Mouse (Mus musculus) kidney, postnatal 0 days (tissue): ENCODE measurements around the gene Tsfm. TPM values are rescaled to one million over a fixed set of nuclear protein-coding genes. Genes with fewer than 3 reads are reported as not detected.

Experiments
- ATAC-seq: fragments of 200-750 bp; cut with Nextera tagmentation; replicated peaks from 2 replicates; pipeline ENCODE4 v1.8.0; 2017; ENCODE audit warnings: low read depth, moderate number of reproducible peaks, moderate TSS enrichment, moderate library complexity; ENCODE audit not compliant: low FRiP score
- DNase-seq: peaks from one replicate; pipeline ENCODE4 v3.0.0-alpha.2; 2016; ENCODE audit warnings: low spot score
- H3K27ac ChIP-seq: fragments of 300-500 bp; sonication (generic); 2 replicates; pipeline ENCODE4 v1.5.1; 2014; ENCODE audit warnings: mild to moderate bottlenecking
- H3K27me3 ChIP-seq: fragments of 300-500 bp; sonication (generic); 2 replicates; pipeline ENCODE4 v1.6.1; 2014; ENCODE audit warnings: low read length, mixed read lengths; ENCODE audit not compliant: insufficient read depth
- H3K36me3 ChIP-seq: fragments of 300-500 bp; sonication (generic); 2 replicates; pipeline ENCODE4 v1.6.1; 2014; ENCODE audit warnings: low read length, mixed read lengths; ENCODE audit not compliant: insufficient read depth
- H3K4me1 ChIP-seq: fragments of 300-500 bp; sonication (generic); replicated peaks from 2 replicates; pipeline ENCODE4 v1.6.1; 2014; ENCODE audit warnings: antibody characterized with exemption, low read length, mixed read lengths; ENCODE audit not compliant: insufficient read depth
- H3K4me2 ChIP-seq: fragments of 300-500 bp; sonication (generic); 2 replicates; pipeline ENCODE4 v1.6.1; 2014; ENCODE audit warnings: mild to moderate bottlenecking, low read length, moderate library complexity, mixed read lengths
- H3K4me3 ChIP-seq: fragments of 300-500 bp; sonication (generic); replicated peaks from 2 replicates; pipeline ENCODE4 v1.5.1; 2014; ENCODE audit warnings: low read depth, low read length
- H3K9ac ChIP-seq: fragments of 300-500 bp; sonication (generic); 2 replicates; pipeline ENCODE4 v1.6.1; 2014; ENCODE audit warnings: low read depth, low read length
- H3K9me3 ChIP-seq: fragments of 300-500 bp; sonication (generic); replicated peaks from 2 replicates; pipeline ENCODE4 v1.6.1; 2016; ENCODE audit warnings: low read length, inconsistent platforms, mixed read lengths
- CTCF ChIP-seq: IDR thresholded peaks from 2 replicates; pipeline ENCODE4 v1.5.1; 2016; ENCODE audit warnings: antibody characterized with exemption, low read depth, mild to moderate bottlenecking, moderate library complexity
- WGBS: fragments of 180-500 bp; shearing (Covaris S2); extraction: QIAGEN DNeasy Blood & Tissue Kit; methylation state at CpG from one replicate; pipeline ENCODE4 v1.1.7; 2014; 5-methylcytosine and 5-hydroxymethylcytosine counted together
- polyA plus RNA-seq: library from polyadenylated mRNA; unstranded; fragments of >200 nt; fragmentation: Nextera tagmentation; extraction: Ambion mirVana; gene quantifications from 2 replicates; pipeline ENCODE4 v1.2.1, GENCODE M21; 2015

The Tsfm gene
- polyA plus RNA-seq, 1 experiment from 2014 or later: 97.3 TPM

DNA sequence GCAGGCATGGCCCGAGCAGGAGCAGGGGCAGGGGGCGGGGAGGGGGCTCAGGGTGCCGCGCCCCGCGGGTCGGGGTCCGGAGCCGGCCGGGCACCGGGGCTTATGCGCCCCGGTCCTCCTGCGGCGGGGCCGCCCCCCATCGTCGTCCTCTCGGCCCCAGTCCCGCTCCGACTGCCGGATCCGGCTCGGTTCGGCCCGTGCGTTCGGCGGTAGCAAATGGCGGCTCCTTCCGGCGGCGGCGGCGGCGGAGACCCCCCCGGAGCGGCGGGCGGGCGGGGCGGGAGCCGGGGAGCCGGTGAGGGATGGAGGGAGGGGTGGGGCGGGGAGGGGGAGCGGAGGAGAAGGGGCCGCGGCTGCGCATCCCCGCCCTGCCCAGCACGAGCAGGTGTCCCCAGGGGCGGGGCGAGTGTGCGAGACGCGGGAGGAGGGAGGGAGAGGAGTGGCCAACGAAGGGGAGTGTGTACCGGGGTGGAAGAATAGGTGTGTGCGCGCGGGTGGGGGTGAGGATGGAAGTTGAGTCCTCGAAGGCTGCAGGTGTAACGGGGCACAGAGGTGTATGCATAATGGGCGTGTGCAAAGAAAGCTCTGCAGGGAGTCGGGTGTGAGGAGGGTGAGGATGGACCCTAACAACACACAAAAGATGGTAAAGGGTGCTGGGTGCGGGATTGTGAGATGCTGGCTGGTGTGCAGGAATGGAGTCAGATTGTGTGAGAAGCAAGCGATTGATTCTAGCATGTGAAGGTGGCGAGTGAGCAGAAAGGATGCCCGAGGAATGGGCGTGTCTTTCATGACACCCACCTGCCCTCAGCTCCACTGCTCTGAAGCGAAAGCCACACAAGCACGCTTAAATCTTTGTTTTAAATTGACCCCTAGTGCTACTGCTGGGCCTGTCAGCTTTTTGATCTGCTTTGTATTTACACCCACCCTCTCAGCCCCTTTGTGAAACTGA is 29.6 kb upstream of the Tsfm start, which contains the start of gene March9:
Gene March9 (minus strand): TSS at position 217 of the 949 bp plus-strand sequence.
- no peak for TF ChIP-seq CTCF
- DNase-seq: peak; percentile 72
- Histone ChIP-seq H3K9ac (peak within 1 kb of the TSS; percentile 85), H3K4me2 (peak within 1 kb of the TSS; percentile 99), H3K27ac (peak within 1 kb of the TSS; percentile 66), H3K27me3 (no peaks in the 10 kb centered on the region), H3K4me3 (peak within 1 kb of the TSS; percentile 84), H3K36me3 (peaks cover 21% of the 10 kb centered on the region), H3K9me3 (no peaks in the 10 kb centered on the region), H3K4me1 (peaks cover 7% of the 10 kb centered on the region)
- 2% methylated on average over 52 of the region's 72 CpGs for WGBS
- ATAC-seq: peak; percentile 29; the same call in 1 of the 2 replicates

GRCm38 (mm10) chr10:127059174-127059967 is 28.7 kb upstream of the Tsfm start:
- DNase-seq (no peak), ATAC-seq (no peak)
- Histone ChIP-seq H3K4me3 (peak overlapping the region; percentile 84), H3K4me1 (peaks cover under 1% of the 10 kb centered on the region; the same call in 1 of the 2 replicates), H3K9me3 (no peaks in the 10 kb centered on the region), H3K9ac (peak overlapping the region; percentile 85), H3K4me2 (peak overlapping the region; percentile 99), H3K27ac (peak overlapping the region; percentile 66), H3K27me3 (no peaks in the 10 kb centered on the region), H3K36me3 (peaks cover 17% of the 10 kb centered on the region; the same call in 1 of the 2 replicates)
- WGBS: under 1% methylated on average over 69 of the region's 92 CpGs
- TF ChIP-seq CTCF: no peak

GRCm38 (mm10) chr10:127058708-127059107 is 28.1 kb upstream of the Tsfm start:
- no peak for TF ChIP-seq CTCF
- peak overlapping the region; percentile 85 for H3K9ac ChIP-seq

DNA sequence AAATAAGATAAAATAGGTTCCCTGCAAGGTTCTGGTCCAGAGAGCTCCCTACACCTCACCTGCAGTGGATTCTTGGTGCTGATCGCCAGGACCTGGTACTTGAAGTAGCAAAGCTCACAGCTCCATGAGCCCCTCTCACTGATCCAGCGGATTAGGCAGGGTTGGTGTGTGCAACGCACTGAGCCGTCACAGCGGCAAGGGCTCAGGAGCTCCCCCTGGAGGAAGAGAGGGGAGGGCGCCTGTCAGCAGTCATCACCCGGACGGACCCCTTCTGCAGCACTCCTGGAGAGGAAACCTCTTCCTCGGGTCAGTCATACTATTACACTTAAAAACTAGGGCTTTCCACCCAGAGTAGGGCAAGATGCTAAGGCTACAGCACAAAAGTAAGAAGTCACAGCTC is 27.5 kb upstream of the Tsfm start:
- Histone ChIP-seq H3K36me3 (peaks cover 17% of the 10 kb centered on the region; the same call in 1 of the 2 replicates), H3K27me3 (no peaks in the 10 kb centered on the region), H3K9me3 (no peaks in the 10 kb centered on the region), H3K4me3 (peak overlapping the region; percentile 84; the same call in 1 of the 2 replicates), H3K4me2 (peak overlapping the region; percentile 99), H3K27ac (no peak overlapping the region), H3K9ac (no peak overlapping the region), H3K4me1 (no peaks in the 10 kb centered on the region)
- TF ChIP-seq CTCF: peak; percentile 93
- WGBS: under 1% methylated on average over 9 of the region's 9 CpGs
- ATAC-seq (peak; percentile 14; the same call in 1 of the 2 replicates), DNase-seq (peak; percentile 85)

More at GRCm38 (mm10) chr10:127058708-127059107, 28.1 kb upstream of the Tsfm start:
- DNase-seq (no peak), ATAC-seq (no peak)
- H3K4me2 ChIP-seq: peak overlapping the region; percentile 99
- H3K27ac ChIP-seq: no peak overlapping the region
- H3K4me1 ChIP-seq: no peaks in the 10 kb centered on the region
- H3K27me3 ChIP-seq: no peaks in the 10 kb centered on the region
- no peaks in the 10 kb centered on the region for H3K9me3 ChIP-seq
- H3K36me3 ChIP-seq: peaks cover 17% of the 10 kb centered on the region; the same call in 1 of the 2 replicates
- peak overlapping the region; percentile 84 for H3K4me3 ChIP-seq
- WGBS: 4% methylated on average over 8 of the region's 8 CpGs

DNA sequence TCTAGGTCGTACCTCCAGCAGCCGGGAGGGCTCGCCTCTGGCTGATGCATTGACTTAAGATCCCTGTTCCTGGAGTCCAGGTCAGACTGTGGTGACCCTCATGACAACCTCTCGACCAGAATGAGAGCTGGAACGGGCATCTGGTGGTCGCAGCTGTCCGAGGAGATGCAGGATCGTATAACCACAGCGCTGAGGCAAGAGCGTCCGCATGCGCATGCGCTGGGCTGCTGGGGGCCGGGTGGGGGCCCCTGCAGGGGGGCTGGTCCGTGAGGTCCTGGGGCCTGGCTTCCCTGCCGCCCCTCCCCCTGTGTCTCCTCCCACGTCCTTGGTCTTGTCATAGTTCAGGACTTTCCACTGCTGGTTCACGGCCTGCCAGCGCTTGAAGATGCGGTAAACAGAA is 25.9 kb upstream of the Tsfm start:
- H3K4me1 ChIP-seq: no peaks in the 10 kb centered on the region
- H3K9ac ChIP-seq: no peak overlapping the region
- peaks cover 17% of the 10 kb centered on the region; the same call in 1 of the 2 replicates for H3K36me3 ChIP-seq
- TF ChIP-seq CTCF: no peak
- ATAC-seq (no peak), DNase-seq (no peak)
- WGBS: 81% methylated on average over 20 of the region's 20 CpGs
- H3K9me3 ChIP-seq: no peaks in the 10 kb centered on the region
- no peak overlapping the region for H3K4me2 ChIP-seq
- no peaks in the 10 kb centered on the region for H3K27me3 ChIP-seq
- no peak overlapping the region for H3K27ac ChIP-seq
- no peak overlapping the region for H3K4me3 ChIP-seq

GRCm38 (mm10) chr10:127055406-127055805 is 24.8 kb upstream of the Tsfm start:
- 0 out of 2 replicates have a peak, but pooled peaks cover 3% of the 10 kb centered on the region for H3K27me3 ChIP-seq
- no peak overlapping the region for H3K27ac ChIP-seq
- ATAC-seq (no peak), DNase-seq (no peak)
- no peak overlapping the region for H3K9ac ChIP-seq
- no peaks in the 10 kb centered on the region for H3K4me1 ChIP-seq
- H3K36me3 ChIP-seq: peaks cover 17% of the 10 kb centered on the region; the same call in 1 of the 2 replicates
- WGBS: 89% methylated on average over 8 of the region's 8 CpGs
- no peak for TF ChIP-seq CTCF
- H3K9me3 ChIP-seq: no peaks in the 10 kb centered on the region
- no peak overlapping the region for H3K4me3 ChIP-seq
- no peak overlapping the region for H3K4me2 ChIP-seq
